Comparison of ENCODE assay signal across 8 mouse cellular contexts in genomic region chr10:80324120-80325037, GRCm38 (mm10). TPM values are rescaled to one million over a fixed set of nuclear protein-coding genes. Genes with fewer than 3 reads are reported as not detected.
DNase-seq lines count a peak whose midpoint lies in the region; ATAC-seq and TF ChIP-seq lines count a peak whose summit lies in the region.

No protein-coding gene starts in this region.

- TF ChIP-seq POLR2A in testis, adult 2 months (IDR thresholded peaks at IDR 0.05; ENCODE audit: control insufficient read depth, low read depth, low read length) = no peak; the same call in 1 of the 2 replicates

- H3K27me3 ChIP-seq in testis, adult 2 months (ENCODE audit: control insufficient read depth, insufficient read depth, low read length) = no peaks in the 10 kb centered on the region
- 0 out of 2 replicates have a peak, but pooled peaks cover 3% of the 10 kb centered on the region for H3K27me3 ChIP-seq in limb, embryonic 15.5 days

- WGBS in limb, embryonic 15.5 days = 82% methylated on average over 17 of the region's 17 CpGs

- no peak for TF ChIP-seq CTCF in testis, adult 2 months (IDR thresholded peaks at IDR 0.05; ENCODE audit: control insufficient read depth, insufficient read depth, insufficient replicate concordance, low read depth, low read length)

- DNase-seq in cerebellum, adult 9-11 months = peak; percentile 75
- no peak for DNase-seq in cerebellum, postnatal 36 days
- no peak for DNase-seq in testis, postnatal 14 days (ENCODE audit: low spot score)
- DNase-seq in frontal cortex, postnatal 36 days (ENCODE audit: low spot score in 2 of 2) = no peak
- no peak for DNase-seq in urinary bladder, adult 18-20 months (ENCODE audit: low spot score in 2 of 2)
- no peak for DNase-seq in T-cell, adult 2 months (ENCODE audit: low spot score)

- no peak overlapping the region for H3K27ac ChIP-seq in testis, adult 2 months (ENCODE audit: control insufficient read depth, insufficient read depth, low read depth, low read length)
- no peak overlapping the region for H3K27ac ChIP-seq in limb, embryonic 15.5 days

- peaks cover 40% of the 10 kb centered on the region for H3K4me1 ChIP-seq in testis, adult 2 months (ENCODE audit: control insufficient read depth, insufficient read depth, low read length)
- H3K4me1 ChIP-seq in limb, embryonic 15.5 days = peaks cover 36% of the 10 kb centered on the region

- no peaks in the 10 kb centered on the region for H3K36me3 ChIP-seq in testis, adult 2 months (ENCODE audit: control insufficient read depth, insufficient read depth, low read length)
- H3K36me3 ChIP-seq in limb, embryonic 15.5 days = peaks cover under 1% of the 10 kb centered on the region; the same call in 1 of the 2 replicates

- no peak overlapping the region for H3K9ac ChIP-seq in limb, embryonic 15.5 days

- H3K9me3 ChIP-seq in limb, embryonic 15.5 days = no peaks in the 10 kb centered on the region

- H3K4me3 ChIP-seq in testis, adult 2 months (ENCODE audit: control insufficient read depth, low read depth, low read length) = peak overlapping the region; percentile 86
- peak overlapping the region; percentile 55 for H3K4me3 ChIP-seq in limb, embryonic 15.5 days

- no peak for ATAC-seq in limb, embryonic 15.5 days (ENCODE audit: insufficient number of reproducible peaks, low FRiP score, low TSS enrichment, low read depth)

- peak overlapping the region; percentile 97 for H3K4me2 ChIP-seq in limb, embryonic 15.5 days

RNA-seq across cellular contexts. Expression of gene 2310011J03Rik, which starts 4.0 kb away (rescaled TPM):
- polyA plus RNA-seq in testis, adult 2 months (2012; rRNA removed) = 11.3 and 13.1 TPM in 2 replicates
- 54.4 and 56.0 TPM in 2 replicates for polyA plus RNA-seq in limb, embryonic 15.5 days (2015; fragmentation: Nextera tagmentation; extraction: Ambion mirVana)

RNA-seq across cellular contexts. Expression of gene Pcsk4, which starts 4.9 kb away (rescaled TPM):
- 324 and 326 TPM in 2 replicates for polyA plus RNA-seq in testis, adult 2 months (2012; rRNA removed)
- polyA plus RNA-seq in limb, embryonic 15.5 days (2015; fragmentation: Nextera tagmentation; extraction: Ambion mirVana) = 4.3 and 5.0 TPM in 2 replicates

RNA-seq across cellular contexts. Expression of gene Reep6, which starts 5.4 kb away (rescaled TPM):
- 698 and 732 TPM in 2 replicates for polyA plus RNA-seq in testis, adult 2 months (2012; rRNA removed)
- polyA plus RNA-seq in limb, embryonic 15.5 days (2015; fragmentation: Nextera tagmentation; extraction: Ambion mirVana) = 13.8 and 16.1 TPM in 2 replicates

RNA-seq across cellular contexts. Expression of gene Adamtsl5, which starts 23.8 kb away (rescaled TPM):
- polyA plus RNA-seq in testis, adult 2 months (2012; rRNA removed) = 3.3 and 4.1 TPM in 2 replicates
- 11.9 and 13.8 TPM in 2 replicates for polyA plus RNA-seq in limb, embryonic 15.5 days (2015; fragmentation: Nextera tagmentation; extraction: Ambion mirVana)

RNA-seq across cellular contexts. Expression of gene Apc2, which starts 28.6 kb away (rescaled TPM):
- 1.4 and 1.8 TPM in 2 replicates for polyA plus RNA-seq in testis, adult 2 months (2012; rRNA removed)
- 1.5 TPM in 2 replicates for polyA plus RNA-seq in limb, embryonic 15.5 days (2015; fragmentation: Nextera tagmentation; extraction: Ambion mirVana)

Comparison
In these comparisons a context has a peak if more than half of its experiments do, and no peak if none do; other contexts are left out.
1. RNA of gene Pcsk4, which starts 4.9 kb away (polyA plus RNA-seq): 324 to 326 TPM in testis, adult 2 months; 4.3 to 5.0 TPM in limb, embryonic 15.5 days; every median in the first group is over 10 times any median in the second.
2. RNA of gene Reep6, which starts 5.4 kb away (polyA plus RNA-seq): 698 to 732 TPM in testis, adult 2 months; 13.8 to 16.1 TPM in limb, embryonic 15.5 days; every median in the first group is over 10 times any median in the second.